Mouse (Mus musculus) adrenal gland, adult (tissue): ENCODE results near the gene Zfp655.
A peak's percentile ranks its signal among the peaks of the same experiment; 100 is the strongest.
"Not testable (repeated sequence)": the region's sequence is repeated elsewhere in the genome, so short reads cannot be mapped to it uniquely, and the experiment has no call there.

Source experiments
- DNase-seq, 2 experiments: peaks; one replicate each; pipeline ENCODE4 v3.0.0; 2022 to 2023; ENCODE audit warnings: low spot score in 1 of 2; ENCODE audit not compliant: inconsistent age in 2 of 2

Gene Zfp655

GRCm38 (mm10) chr5:145231367-145231871 lies at the start of gene Zfp655:
Gene Zfp655, plus strand, starts transcription at chr5:145231715.
- peak; percentile 98 to 99 for DNase-seq

GRCm38 (mm10) chr5:145185244-145185643 lies 46.3 kb upstream of the Zfp655 start:
- DNase-seq, result no peak

- no peak for DNase-seq
Measured at GRCm38 (mm10) chr5:145189416-145189815, 42.1 kb upstream of the Zfp655 start.

- peak in 1 of 2 experiments; percentile 52 for DNase-seq
Measured at GRCm38 (mm10) chr5:145190373-145190772, 41.1 kb upstream of the Zfp655 start.

- DNase-seq, result peak; percentile 92 to 97
Measured at GRCm38 (mm10) chr5:145190875-145191798, 40.4 kb upstream of the Zfp655 start.

- DNase-seq, result no peak
Measured at GRCm38 (mm10) chr5:145191962-145192361, 39.6 kb upstream of the Zfp655 start, which contains the start of gene Atp5j2. Gene Atp5j2, minus strand, starts transcription at chr5:145192062.

- no peak for DNase-seq
Measured at GRCm38 (mm10) chr5:145200387-145200786, 31.1 kb upstream of the Zfp655 start.

- DNase-seq, result peak; percentile 79 to 90
Measured at GRCm38 (mm10) chr5:145201321-145201991, 30.1 kb upstream of the Zfp655 start, which contains the start of gene Zkscan14. Gene Zkscan14, minus strand, starts transcription at chr5:145201868.

GRCm38 (mm10) chr5:145202446-145202845 lies 29.1 kb upstream of the Zfp655 start:
- no peak for DNase-seq

- peak; percentile 99 for DNase-seq
Measured at GRCm38 (mm10) chr5:145203936-145204691, 27.4 kb upstream of the Zfp655 start, which contains the start of gene Zkscan5. Gene Zkscan5, plus strand, starts transcription at chr5:145204562.

- peak in 1 of 2 experiments; percentile 68 for DNase-seq
Measured at GRCm38 (mm10) chr5:145205041-145205440, 26.5 kb upstream of the Zfp655 start.

- DNase-seq, result no peak
Measured at GRCm38 (mm10) chr5:145207385-145207784, 24.1 kb upstream of the Zfp655 start.

GRCm38 (mm10) chr5:145207954-145208353 lies 23.6 kb upstream of the Zfp655 start:
- no peak for DNase-seq

- DNase-seq, result not testable (repeated sequence)
Measured at GRCm38 (mm10) chr5:145208391-145208790, 23.1 kb upstream of the Zfp655 start.

- no peak for DNase-seq
Measured at GRCm38 (mm10) chr5:145211340-145211739, 20.2 kb upstream of the Zfp655 start.

- DNase-seq, result no peak
Measured at GRCm38 (mm10) chr5:145212216-145212615, 19.3 kb upstream of the Zfp655 start.

GRCm38 (mm10) chr5:145213505-145213904 lies 18.0 kb upstream of the Zfp655 start:
- no peak for DNase-seq

- DNase-seq, result peak in 1 of 2 experiments; percentile 72
Measured at GRCm38 (mm10) chr5:145214679-145215078, 16.8 kb upstream of the Zfp655 start.

GRCm38 (mm10) chr5:145217746-145218145 lies 13.8 kb upstream of the Zfp655 start:
- DNase-seq, result no peak

- no peak for DNase-seq
Measured at GRCm38 (mm10) chr5:145218206-145218605, 13.3 kb upstream of the Zfp655 start.

GRCm38 (mm10) chr5:145218671-145219070 lies 12.8 kb upstream of the Zfp655 start:
- DNase-seq, result no peak
